Mouse (Mus musculus): ENCODE data around the gene Atp1b1.

Gene Atp1b1

GRCm38 (mm10) chr1:164436749-164437148, 21.4 kb downstream of the Atp1b1 start:
- DNase-seq: no peak

DNA sequence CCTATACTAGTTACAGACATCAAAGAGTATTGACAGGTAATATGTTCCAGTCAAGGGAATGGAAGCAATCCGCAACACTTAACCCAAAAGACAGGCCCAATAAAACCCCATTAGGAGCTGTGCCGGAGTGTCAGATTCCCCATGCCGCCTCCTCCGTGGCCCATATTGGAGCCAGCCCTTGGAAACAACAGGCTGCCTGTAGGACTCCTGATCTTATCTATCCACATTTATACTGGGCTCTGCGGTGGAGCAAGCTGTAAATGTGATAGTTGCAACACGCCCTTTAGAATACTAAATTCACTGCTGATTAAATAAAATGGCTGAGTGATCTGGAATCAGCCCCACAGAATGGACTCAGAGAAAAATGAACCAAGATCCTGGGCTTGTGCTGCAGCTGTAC, 24.1 kb downstream of the Atp1b1 start:
- DNase-seq: no peak

- DNase-seq: no peak
These were observed 25.5 kb downstream of the Atp1b1 start for GRCm38 (mm10) chr1:164432649-164433048.

DNA sequence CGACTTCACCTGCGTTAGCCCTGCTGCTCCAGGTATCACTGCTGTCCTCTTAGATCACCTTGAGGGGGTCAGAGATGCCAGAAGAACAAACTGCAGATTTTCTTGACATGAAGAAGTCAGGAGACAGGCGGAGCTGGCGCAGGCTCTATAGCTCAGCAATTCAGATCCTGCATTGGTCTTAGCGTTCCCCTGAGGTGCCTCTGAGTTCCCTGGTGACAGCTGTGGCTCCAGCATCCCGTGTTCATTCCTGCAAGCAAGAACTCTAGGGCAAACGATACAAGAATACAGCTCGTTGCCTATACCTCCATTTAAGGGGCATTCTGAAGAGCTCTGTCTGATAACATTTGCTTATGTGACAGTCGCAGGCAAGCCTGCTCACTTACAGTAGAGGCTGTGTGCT, 29.5 kb downstream of the Atp1b1 start:
- DNase-seq: no peak

DNA sequence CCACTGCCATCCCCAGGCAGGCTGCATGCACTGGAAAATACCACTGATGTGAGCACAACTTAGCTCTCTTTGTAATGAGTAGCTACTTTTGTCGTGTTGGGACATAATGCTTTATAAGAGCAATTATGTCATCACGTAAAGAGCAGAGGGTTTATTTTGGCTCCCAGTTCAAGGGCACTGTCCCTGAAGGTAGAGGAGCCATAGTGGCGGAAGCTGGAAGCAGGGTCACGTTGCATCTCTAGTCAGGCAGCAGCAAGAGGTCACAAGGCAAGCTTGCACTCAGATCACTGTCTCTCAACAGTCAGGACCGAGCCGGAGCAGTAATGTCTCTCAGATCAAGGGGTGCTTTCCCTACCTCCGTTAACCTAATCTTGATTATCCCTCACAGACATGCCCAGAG, 30.4 kb downstream of the Atp1b1 start:
- DNase-seq: no peak

DNA sequence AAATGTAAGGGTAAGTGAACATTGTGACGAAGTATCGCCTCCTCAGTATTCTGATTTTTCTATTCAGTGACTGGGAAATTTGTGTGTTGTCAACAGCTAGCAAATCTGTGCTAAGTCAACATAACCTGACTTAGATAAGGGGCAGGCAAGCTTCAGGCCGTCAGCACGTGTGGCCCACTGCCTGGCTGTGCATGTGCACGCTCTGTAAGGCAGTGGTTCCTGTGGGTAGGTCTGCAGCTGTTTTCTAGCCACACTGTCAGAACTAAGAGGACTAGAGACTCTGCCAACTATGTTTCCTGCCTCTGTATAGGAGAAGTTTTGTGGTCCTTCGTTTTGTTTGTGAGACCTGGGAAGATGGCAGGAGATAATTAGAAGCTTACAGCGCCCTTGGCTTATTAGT, 31.9 kb downstream of the Atp1b1 start:
- DNase-seq: peak; percentile 63

GRCm38 (mm10) chr1:164420623-164421354, 37.4 kb downstream of the Atp1b1 start:
- DNase-seq: no peak

DNA sequence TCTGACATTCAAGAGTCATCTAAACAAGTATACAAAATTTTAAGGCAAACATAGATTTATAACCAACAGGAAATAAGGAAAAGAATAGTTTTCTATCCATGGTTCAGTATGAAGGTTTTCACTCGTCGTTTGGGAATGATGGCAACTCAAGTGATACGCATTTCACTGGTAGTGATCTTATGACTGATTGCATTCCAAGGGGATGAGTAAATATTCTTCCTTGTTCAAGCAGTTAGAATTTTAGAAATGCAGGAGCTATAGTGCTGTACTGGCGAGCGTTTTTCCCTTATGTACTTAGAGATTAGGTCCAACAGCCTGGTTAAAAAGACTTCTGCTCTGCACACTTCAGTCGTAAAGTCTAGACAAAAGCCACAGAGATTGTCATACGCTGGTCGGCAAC, 38.8 kb downstream of the Atp1b1 start:
- DNase-seq: no peak

- DNase-seq: no peak
These were observed 39.8 kb downstream of the Atp1b1 start for GRCm38 (mm10) chr1:164418320-164418719.

GRCm38 (mm10) chr1:164417604-164418003, 40.6 kb downstream of the Atp1b1 start:
- no peak for DNase-seq

- no peak for DNase-seq
These were observed 41.3 kb downstream of the Atp1b1 start for GRCm38 (mm10) chr1:164416692-164417394.

- no peak for DNase-seq
These were observed 42.8 kb downstream of the Atp1b1 start for GRCm38 (mm10) chr1:164415347-164415751.

DNA sequence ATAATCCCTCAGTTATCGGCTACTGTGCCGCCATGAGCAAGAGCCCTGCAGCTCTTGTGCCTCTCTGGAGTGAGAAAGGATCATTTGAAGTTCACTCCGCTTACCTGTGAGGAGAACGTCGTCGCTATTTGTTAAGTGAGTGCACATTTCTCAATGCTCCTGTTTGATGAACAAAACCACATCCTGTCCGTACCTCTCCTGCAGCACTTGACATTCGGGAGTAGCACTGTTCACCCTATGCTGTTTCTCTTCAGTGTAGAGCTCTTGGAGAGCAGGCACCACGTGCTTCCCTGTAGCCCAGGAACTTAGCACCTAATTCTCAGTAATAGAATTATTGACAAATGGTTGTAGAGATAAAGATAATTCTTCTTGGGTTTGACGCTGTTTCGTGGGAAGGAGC, 44.5 kb downstream of the Atp1b1 start:
- peak; percentile 20 for DNase-seq

DNA sequence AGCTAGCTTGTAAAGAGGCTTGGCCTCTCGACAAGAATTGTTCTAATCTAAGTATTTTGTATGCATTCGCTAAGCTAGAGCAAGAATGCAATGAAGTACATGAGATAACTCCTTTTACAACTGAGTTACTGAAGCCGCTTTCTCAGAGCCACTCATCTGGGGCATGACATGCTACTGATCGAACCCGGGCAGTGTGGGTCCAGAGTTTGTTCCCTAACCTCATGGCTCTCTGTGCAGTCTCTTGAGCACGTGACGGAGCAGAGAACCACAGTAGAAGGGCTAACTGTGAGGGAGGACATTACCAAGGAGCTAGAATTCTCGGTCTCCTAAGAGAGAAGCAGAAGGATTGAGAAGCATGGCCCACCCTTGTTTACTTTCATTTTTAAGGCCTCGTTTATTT, 45.2 kb downstream of the Atp1b1 start:
- no peak for DNase-seq

DNA sequence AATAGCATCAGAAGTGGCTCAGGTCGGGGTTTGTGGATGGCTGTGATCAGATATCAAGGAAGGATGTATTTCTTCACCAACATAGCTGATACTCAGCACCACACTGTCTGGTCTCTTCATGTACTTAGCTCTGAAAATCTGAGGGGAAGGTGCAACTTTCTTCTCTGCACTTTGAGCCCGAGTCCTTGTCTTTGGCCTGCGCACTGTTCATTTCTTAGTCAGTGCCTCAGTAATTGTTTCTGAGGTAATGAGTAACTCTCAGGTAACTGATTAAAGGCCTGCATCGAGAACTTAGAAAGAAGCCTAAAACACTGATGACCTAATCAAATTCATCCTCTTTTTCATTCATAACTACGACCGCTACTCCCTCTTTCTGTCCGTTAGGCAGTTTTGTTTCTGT, 46.8 kb downstream of the Atp1b1 start:
- no peak for DNase-seq

GRCm38 (mm10) chr1:164408655-164409054, 49.5 kb downstream of the Atp1b1 start:
- DNase-seq: no peak

DNA sequence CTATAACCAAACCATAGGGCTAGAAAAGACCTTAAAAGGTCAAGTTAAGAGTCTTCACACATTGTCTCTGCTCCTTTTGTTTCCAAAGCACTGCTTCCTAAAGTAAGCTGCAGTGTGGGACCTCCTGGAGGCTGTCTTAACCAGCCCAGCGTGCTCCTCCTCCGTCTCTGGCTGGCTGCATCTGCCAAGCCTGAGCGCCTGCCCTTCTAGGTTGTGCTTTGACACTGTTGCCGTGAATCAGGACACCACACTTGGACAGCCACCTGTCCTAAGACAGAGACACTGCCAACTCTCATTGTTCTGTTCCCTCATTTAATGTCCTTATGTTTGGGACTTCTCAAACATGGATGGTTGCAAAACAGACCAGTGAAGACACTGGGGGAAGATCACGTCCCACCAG, 51.6 kb downstream of the Atp1b1 start:
- DNase-seq: no peak

DNA sequence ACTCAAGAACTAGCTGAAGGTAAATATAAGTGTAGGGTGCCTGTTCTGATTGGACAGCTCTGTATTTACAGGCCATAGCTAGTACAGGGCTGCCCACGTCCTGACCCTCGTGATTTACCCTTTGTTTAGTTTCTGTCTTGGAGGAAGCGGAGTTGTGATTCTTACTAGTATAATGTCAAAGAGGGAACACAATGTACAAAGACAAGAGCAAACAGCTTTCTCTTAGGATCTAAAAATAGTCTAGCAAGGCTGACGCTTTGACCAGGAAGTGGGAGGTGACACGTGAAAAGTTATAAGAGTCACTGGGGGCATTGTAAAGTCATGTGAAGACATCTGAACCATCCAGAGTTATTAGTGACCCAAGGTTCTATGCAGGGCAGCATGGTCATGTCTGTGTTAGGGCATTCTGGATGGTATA, 52.8 kb downstream of the Atp1b1 start:
- DNase-seq: peak; percentile 20

GRCm38 (mm10) chr1:164399578-164399977, 58.6 kb downstream of the Atp1b1 start:
- no peak for DNase-seq

DNA sequence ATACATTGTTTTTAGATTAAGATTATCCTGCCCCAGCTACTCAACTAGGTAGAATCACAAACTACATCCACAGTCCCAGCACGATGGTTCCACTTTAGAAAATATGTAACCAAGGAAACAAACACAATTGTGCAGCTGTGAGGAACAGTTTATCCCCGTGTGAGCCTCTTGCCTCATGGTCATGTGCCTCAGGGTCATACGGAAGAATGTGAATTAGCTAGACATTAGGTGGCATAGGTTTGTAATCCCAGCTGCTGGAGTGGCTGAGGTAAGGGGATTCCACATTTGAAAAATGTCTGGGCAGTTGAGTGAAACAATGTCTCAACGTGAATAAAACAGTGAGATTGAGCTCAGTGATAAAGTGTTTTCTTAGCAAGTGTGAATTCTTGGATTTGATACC, 60.5 kb downstream of the Atp1b1 start:
- no peak for DNase-seq

- DNase-seq: no peak
These were observed 62.9 kb downstream of the Atp1b1 start for GRCm38 (mm10) chr1:164395131-164395780.

DNA sequence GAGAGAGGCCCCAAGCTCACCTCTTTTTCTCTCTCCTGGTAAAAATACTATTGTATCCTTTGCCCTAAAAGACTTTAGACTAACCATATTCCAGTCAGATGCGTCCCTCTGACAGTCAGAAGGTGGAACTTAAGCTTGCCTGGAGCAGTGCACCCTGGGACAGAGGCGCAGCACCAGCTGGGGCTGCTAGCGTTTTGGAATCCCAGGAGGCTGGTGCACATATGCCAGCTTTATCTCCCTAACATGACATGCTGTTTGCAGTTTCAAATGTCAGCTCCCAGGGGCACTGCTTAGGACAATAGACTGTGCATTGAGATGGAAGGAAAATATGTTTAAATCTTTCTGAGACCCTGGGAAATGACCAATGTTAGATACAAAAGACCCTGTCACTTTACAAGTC, 66.0 kb downstream of the Atp1b1 start:
- DNase-seq: no peak

DNA sequence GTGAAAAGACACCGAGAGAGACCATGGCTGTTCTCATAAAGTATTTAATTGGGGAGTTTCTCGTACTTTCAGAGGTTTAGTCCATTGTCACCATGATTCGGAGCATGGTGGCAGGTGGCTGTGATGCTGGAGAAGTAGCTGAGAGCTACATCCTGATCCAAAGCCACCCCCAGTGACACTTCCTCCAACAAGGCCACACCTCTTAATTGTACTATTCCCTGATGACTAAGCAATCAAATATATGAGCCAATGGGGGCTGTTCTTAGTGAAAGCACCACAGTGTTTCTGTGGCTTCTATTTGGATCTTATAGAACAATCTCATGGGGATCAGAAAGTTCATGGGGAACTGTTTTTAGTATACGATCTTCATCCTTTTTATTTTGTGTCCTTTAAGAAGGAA, 68.4 kb downstream of the Atp1b1 start:
- DNase-seq: no peak
